ENCODE assay signal across 8 mouse cellular contexts in genomic region chr6:94592243-94592642, GRCm38 (mm10).
A peak's percentile ranks its signal among the peaks of the same experiment; 100 is the strongest.
DNase-seq lines count a peak whose midpoint lies in the region; ATAC-seq and TF ChIP-seq lines count a peak whose summit lies in the region.

No protein-coding gene starts in this region.

- H3K9me3 ChIP-seq in forebrain, embryonic 11.5 days (ENCODE audit: control insufficient read depth, low read length): no peaks in the 10 kb centered on the region
- H3K9me3 ChIP-seq in neural tube, embryonic 13.5 days: no peaks in the 10 kb centered on the region

- H3K4me2 ChIP-seq in forebrain, embryonic 11.5 days (ENCODE audit: low read depth, low read length, severe bottlenecking): no peak overlapping the region
- H3K4me2 ChIP-seq in neural tube, embryonic 13.5 days: peak overlapping the region; percentile 1; the same call in 1 of the 2 replicates

- H3K4me1 ChIP-seq in forebrain, embryonic 11.5 days (replicated peaks; ENCODE audit: control insufficient read depth, insufficient read depth, low read length): no peaks in the 10 kb centered on the region; the same call in 1 of the 2 replicates
- H3K4me1 ChIP-seq in neural tube, embryonic 13.5 days (replicated peaks): peaks cover 23% of the 10 kb centered on the region

- no peak overlapping the region for H3K9ac ChIP-seq in forebrain, embryonic 11.5 days (ENCODE audit: low read length)
- H3K9ac ChIP-seq in neural tube, embryonic 13.5 days: no peak overlapping the region

- peak in 1 of 2 experiments; percentile 13 for DNase-seq in left cerebral cortex, adult 2 months (ENCODE audit: extremely low spot score in 1 of 2, low spot score in 2 of 2)
- DNase-seq in left cerebral cortex, adult 11 months (ENCODE audit: low spot score): no peak
- peak; percentile 62 for DNase-seq in forebrain, embryonic 11.5 days (ENCODE audit: low spot score)
- DNase-seq in heart, postnatal 25 days (ENCODE audit: low spot score): peak; percentile 21
- DNase-seq in adipocyte (ENCODE audit: low spot score): no peak
- DNase-seq in spleen, postnatal 4 days (ENCODE audit: low spot score in 2 of 2): no peak
- no peak for DNase-seq in cerebellum, adult 9-10 months

- no peak for TF ChIP-seq CTCF in left cerebral cortex, adult 2 months (IDR thresholded peaks at IDR 0.05)

- 34% methylated on average over 8 of the region's 8 CpGs for WGBS in forebrain, embryonic 11.5 days
- WGBS in neural tube, embryonic 13.5 days: 34% methylated on average over 8 of the region's 8 CpGs

- peak overlapping the region; percentile 21; the same call in 1 of the 2 replicates for H3K27ac ChIP-seq in left cerebral cortex, adult 2 months
- H3K27ac ChIP-seq in forebrain, embryonic 11.5 days (ENCODE audit: low read depth, low read length): no peak overlapping the region
- H3K27ac ChIP-seq in neural tube, embryonic 13.5 days (replicated peaks): 0 out of 2 replicates have a peak overlapping the region, but pooled peaks have one; percentile 2

- intact Hi-C loops in left cerebral cortex, adult 2 months (cut with DNase I): no loop called here
- intact Hi-C loops in heart, postnatal 25 days (cut with DNase I): no loop called here

- no peak for ATAC-seq in forebrain, embryonic 11.5 days (replicated peaks; ENCODE audit: low FRiP score)
- ATAC-seq in neural tube, embryonic 13.5 days (ENCODE audit: low read depth): no peak

- H3K27me3 ChIP-seq in forebrain, embryonic 11.5 days (ENCODE audit: control insufficient read depth, insufficient read depth, low read length): no peaks in the 10 kb centered on the region
- no peaks in the 10 kb centered on the region for H3K27me3 ChIP-seq in neural tube, embryonic 13.5 days

- no peak overlapping the region for H3K4me3 ChIP-seq in left cerebral cortex, adult 2 months
- no peak overlapping the region for H3K4me3 ChIP-seq in forebrain, embryonic 11.5 days (ENCODE audit: low read depth, low read length)
- no peak overlapping the region for H3K4me3 ChIP-seq in neural tube, embryonic 13.5 days

- H3K36me3 ChIP-seq in forebrain, embryonic 11.5 days (ENCODE audit: control insufficient read depth, insufficient read depth, low read length): no peaks in the 10 kb centered on the region
- no peaks in the 10 kb centered on the region for H3K36me3 ChIP-seq in neural tube, embryonic 13.5 days

Comparison
In these comparisons a context has a peak if more than half of its experiments do, and no peak if none do; other contexts are left out.
1. DNase-seq: peak in forebrain, embryonic 11.5 days (single experiment) and heart, postnatal 25 days (single experiment); none in left cerebral cortex, adult 11 months (single experiment), adipocyte (single experiment), spleen, postnatal 4 days (0 of 2) and cerebellum, adult 9-10 months (single experiment).